Mouse (Mus musculus): ENCODE measurements around the gene Gm20388. TPM values are rescaled to one million over a fixed set of nuclear protein-coding genes. Genes with fewer than 3 reads are reported as not detected.
A peak's percentile ranks its signal among the peaks of the same experiment; 100 is the strongest.

Gm20388 gene
- polyA plus RNA-seq, 1 experiment from 2014 or later, result 8.3 TPM

DNA sequence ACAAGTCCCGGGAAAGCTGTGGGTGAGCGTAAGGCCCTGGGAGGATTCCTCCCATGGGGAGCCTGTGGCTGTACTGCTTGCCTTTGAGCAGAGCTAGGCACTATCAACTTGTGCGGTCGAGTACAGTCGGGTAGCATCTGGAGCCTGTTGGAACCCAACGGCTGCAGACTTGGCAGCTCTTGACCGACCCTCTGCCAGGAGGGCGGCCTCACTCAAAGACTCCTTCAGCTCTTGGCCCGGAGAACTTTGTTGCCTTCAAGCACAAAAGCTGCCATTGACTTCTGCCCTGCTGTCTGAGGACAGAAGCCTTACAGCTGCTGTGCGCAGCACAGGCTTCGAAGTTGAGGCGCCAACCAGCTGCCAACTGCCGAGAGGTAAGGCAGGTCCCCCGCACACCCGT is 1618.1 kb downstream of the Gm20388 start:
- ATAC-seq (replicated peaks; ENCODE audit: low FRiP score, low TSS enrichment, low read depth), result no peak
- no peaks in the 10 kb centered on the region for H3K9me3 ChIP-seq (ENCODE audit: control insufficient read depth, low read length)
- no peak overlapping the region for H3K4me2 ChIP-seq (ENCODE audit: low read length)
- H3K27me3 ChIP-seq (replicated peaks; ENCODE audit: control insufficient read depth, insufficient read depth, low read length), result 0 out of 2 replicates have a peak, but pooled peaks cover 3% of the 10 kb centered on the region
- H3K36me3 ChIP-seq (ENCODE audit: control insufficient read depth, insufficient read depth, low read length), result no peaks in the 10 kb centered on the region
- no peak overlapping the region for H3K27ac ChIP-seq (ENCODE audit: low read depth)
- no peak for DNase-seq (ENCODE audit: low spot score)
- no peak overlapping the region for H3K9ac ChIP-seq (ENCODE audit: low read length)
- 86% methylated on average over 15 of the region's 15 CpGs for WGBS
- H3K4me1 ChIP-seq (replicated peaks; ENCODE audit: control insufficient read depth, insufficient read depth, low read length), result peaks cover 3% of the 10 kb centered on the region; the same call in 1 of the 2 replicates
- no peak overlapping the region for H3K4me3 ChIP-seq (ENCODE audit: low read depth, low read length)

DNA sequence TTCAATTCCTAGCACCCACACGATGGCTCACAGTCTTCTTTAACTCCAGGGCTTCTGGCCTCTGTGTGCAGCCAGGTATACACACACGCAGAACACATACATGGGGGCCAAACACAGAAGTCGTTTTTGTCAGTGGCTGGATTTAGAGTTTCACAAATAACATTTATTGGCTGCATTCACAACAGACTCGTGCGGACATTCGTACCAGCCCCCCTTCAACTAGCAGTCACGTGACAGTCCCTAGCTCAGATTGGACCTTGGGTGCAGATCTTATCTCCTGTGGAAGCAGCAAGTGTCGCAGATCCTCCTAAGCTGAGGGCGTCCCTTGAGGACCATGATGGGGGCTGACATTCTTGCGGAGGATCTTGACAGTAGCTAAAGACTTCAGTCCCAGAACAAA is 1620.0 kb downstream of the Gm20388 start:
- H3K4me3 ChIP-seq (ENCODE audit: low read depth, low read length), result no peak overlapping the region
- no peak overlapping the region for H3K4me2 ChIP-seq (ENCODE audit: low read length)
- no peaks in the 10 kb centered on the region for H3K36me3 ChIP-seq (ENCODE audit: control insufficient read depth, insufficient read depth, low read length)
- no peaks in the 10 kb centered on the region for H3K9me3 ChIP-seq (ENCODE audit: control insufficient read depth, low read length)
- ATAC-seq (replicated peaks; ENCODE audit: low FRiP score, low TSS enrichment, low read depth), result no peak
- peaks cover 3% of the 10 kb centered on the region; the same call in 1 of the 2 replicates for H3K4me1 ChIP-seq (replicated peaks; ENCODE audit: control insufficient read depth, insufficient read depth, low read length)
- no peak overlapping the region for H3K9ac ChIP-seq (ENCODE audit: low read length)
- 73% methylated on average over 10 of the region's 10 CpGs for whole genome bisulfite sequencing
- no peak overlapping the region for H3K27ac ChIP-seq (ENCODE audit: low read depth)
- DNase-seq (ENCODE audit: low spot score), result no peak
- H3K27me3 ChIP-seq (replicated peaks; ENCODE audit: control insufficient read depth, insufficient read depth, low read length), result 0 out of 2 replicates have a peak, but pooled peaks cover 3% of the 10 kb centered on the region

DNA sequence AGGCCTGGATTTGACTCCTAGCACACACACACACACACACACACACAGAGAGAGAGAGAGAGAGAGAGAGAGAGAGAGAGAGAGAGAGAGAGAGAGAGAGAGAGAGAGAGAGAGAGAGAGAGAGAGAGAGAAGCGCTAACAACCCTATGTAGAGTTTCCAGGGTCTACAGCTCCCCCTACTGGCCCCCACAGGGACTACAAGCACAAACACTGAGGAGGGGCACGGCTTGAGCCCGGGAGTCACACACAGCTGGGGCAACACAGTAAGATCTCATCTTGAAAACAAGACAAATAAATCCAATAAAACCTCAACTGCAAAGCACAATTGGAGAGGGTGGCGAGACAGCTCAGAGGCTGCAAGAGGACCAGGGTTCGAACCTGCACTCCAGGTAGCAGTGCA is 1621.7 kb downstream of the Gm20388 start:
- Histone ChIP-seq H3K4me3 (ENCODE audit: low read depth, low read length) (no peak overlapping the region), H3K36me3 (ENCODE audit: control insufficient read depth, insufficient read depth, low read length) (no peaks in the 10 kb centered on the region), H3K27me3 (replicated peaks; ENCODE audit: control insufficient read depth, insufficient read depth, low read length) (0 out of 2 replicates have a peak, but pooled peaks cover 3% of the 10 kb centered on the region), H3K4me2 (ENCODE audit: low read length) (no peak overlapping the region), H3K4me1 (replicated peaks; ENCODE audit: control insufficient read depth, insufficient read depth, low read length) (no peaks in the 10 kb centered on the region), H3K9me3 (ENCODE audit: control insufficient read depth, low read length) (no peaks in the 10 kb centered on the region), H3K27ac (ENCODE audit: low read depth) (no peak overlapping the region), H3K9ac (ENCODE audit: low read length) (no peak overlapping the region)
- WGBS, result 49% methylated on average over 5 of the region's 5 CpGs
- peak; percentile 76 for DNase-seq (ENCODE audit: low spot score)
- ATAC-seq (replicated peaks; ENCODE audit: low FRiP score, low TSS enrichment, low read depth), result no peak

DNA sequence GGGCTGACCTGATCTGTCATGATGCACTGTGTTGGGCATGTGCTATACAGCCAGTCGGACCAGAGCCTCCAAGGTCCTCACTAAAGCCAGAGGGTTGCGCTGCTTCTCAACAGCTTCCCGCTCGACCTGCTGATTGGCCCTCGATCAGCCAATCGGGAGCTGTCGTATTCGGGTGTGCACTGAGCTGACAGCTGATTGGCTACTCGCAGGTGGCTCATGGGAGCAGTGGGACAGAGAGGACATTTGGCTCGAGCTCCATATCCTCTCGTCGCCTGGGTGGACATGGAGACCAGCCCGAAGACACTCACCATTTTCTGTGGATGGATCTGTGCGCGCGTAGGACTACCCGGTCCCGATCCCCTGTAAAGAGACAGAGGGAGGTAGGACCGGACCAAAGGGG is 1631.2 kb downstream of the Gm20388 start:
- Histone ChIP-seq H3K27ac (ENCODE audit: low read depth) (no peak overlapping the region), H3K4me3 (ENCODE audit: low read depth, low read length) (no peak overlapping the region), H3K4me2 (ENCODE audit: low read length) (no peak overlapping the region), H3K9me3 (ENCODE audit: control insufficient read depth, low read length) (0 out of 2 replicates have a peak, but pooled peaks cover 3% of the 10 kb centered on the region), H3K4me1 (replicated peaks; ENCODE audit: control insufficient read depth, insufficient read depth, low read length) (no peaks in the 10 kb centered on the region), H3K27me3 (replicated peaks; ENCODE audit: control insufficient read depth, insufficient read depth, low read length) (no peaks in the 10 kb centered on the region), H3K9ac (ENCODE audit: low read length) (no peak overlapping the region), H3K36me3 (ENCODE audit: control insufficient read depth, insufficient read depth, low read length) (no peaks in the 10 kb centered on the region)
- ATAC-seq (replicated peaks; ENCODE audit: low FRiP score, low TSS enrichment, low read depth), result 0 out of 2 replicates have a peak, but pooled peaks have one; percentile 35
- WGBS, result 79% methylated on average over 19 of the region's 19 CpGs
- DNase-seq (ENCODE audit: low spot score), result no peak

DNA sequence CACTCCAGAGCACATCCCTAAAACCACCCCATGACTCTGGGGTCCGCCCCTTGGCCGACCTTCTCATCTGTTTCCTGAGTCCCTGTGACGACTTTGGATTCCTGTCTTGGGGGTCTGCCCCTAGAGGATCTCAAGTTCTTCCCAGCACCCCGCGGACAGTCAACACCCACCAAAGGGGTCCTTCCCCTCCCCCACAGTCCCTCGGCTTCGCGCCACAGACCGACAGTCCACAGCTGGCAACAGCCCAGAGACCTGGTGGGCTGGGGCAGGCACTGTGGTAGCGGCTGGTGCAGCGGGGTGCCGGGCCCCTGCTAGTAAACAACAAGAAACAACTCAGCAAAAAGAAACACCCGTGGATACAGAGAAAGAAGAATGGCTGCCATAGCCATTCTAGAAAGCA is 1632.3 kb downstream of the Gm20388 start:
- Histone ChIP-seq H3K27ac (ENCODE audit: low read depth) (no peak overlapping the region), H3K4me2 (ENCODE audit: low read length) (no peak overlapping the region), H3K4me3 (ENCODE audit: low read depth, low read length) (no peak overlapping the region), H3K9me3 (ENCODE audit: control insufficient read depth, low read length) (0 out of 2 replicates have a peak, but pooled peaks cover 3% of the 10 kb centered on the region), H3K36me3 (ENCODE audit: control insufficient read depth, insufficient read depth, low read length) (no peaks in the 10 kb centered on the region), H3K27me3 (replicated peaks; ENCODE audit: control insufficient read depth, insufficient read depth, low read length) (no peaks in the 10 kb centered on the region), H3K9ac (ENCODE audit: low read length) (no peak overlapping the region), H3K4me1 (replicated peaks; ENCODE audit: control insufficient read depth, insufficient read depth, low read length) (no peaks in the 10 kb centered on the region)
- ATAC-seq (replicated peaks; ENCODE audit: low FRiP score, low TSS enrichment, low read depth) (no peak), DNase-seq (ENCODE audit: low spot score) (no peak)
- WGBS, result 51% methylated on average over 13 of the region's 13 CpGs

DNA sequence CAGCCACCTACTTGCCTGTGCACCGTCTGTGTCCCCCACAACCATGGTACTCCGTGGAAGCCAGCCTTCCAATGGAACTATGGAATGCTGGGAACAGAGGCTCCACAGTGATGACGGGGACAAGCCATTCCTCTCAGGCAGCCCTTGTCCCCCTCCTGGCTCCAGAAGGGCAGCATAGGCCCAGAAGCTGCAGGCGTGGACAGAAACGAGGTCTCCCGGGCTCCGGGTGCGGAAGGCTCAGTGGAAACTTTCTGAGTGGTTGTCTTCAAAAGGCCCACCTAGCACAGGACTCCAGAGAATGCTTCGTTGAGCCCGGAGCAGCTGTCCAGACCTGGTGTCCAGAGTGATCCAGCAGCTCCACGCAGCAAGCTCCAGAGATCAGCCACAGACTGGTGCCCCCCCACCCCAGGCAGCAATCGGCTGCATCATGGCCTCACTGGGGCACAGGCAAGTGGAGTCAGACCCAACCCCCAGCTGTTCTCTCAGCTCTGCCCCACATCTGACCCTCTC is 1633.7 kb downstream of the Gm20388 start, which contains the start of gene 1700018B08Rik:
Gene 1700018B08Rik (minus strand): TSS at position 45 of the 510 bp plus-strand sequence.
- Histone ChIP-seq H3K27ac (ENCODE audit: low read depth) (no peak within 1 kb of the TSS), H3K9me3 (ENCODE audit: control insufficient read depth, low read length) (0 out of 2 replicates have a peak, but pooled peaks cover 3% of the 10 kb centered on the region), H3K9ac (ENCODE audit: low read length) (no peak within 1 kb of the TSS), H3K27me3 (replicated peaks; ENCODE audit: control insufficient read depth, insufficient read depth, low read length) (no peaks in the 10 kb centered on the region), H3K4me1 (replicated peaks; ENCODE audit: control insufficient read depth, insufficient read depth, low read length) (no peaks in the 10 kb centered on the region), H3K36me3 (ENCODE audit: control insufficient read depth, insufficient read depth, low read length) (0 out of 2 replicates have a peak, but pooled peaks cover under 1% of the 10 kb centered on the region), H3K4me3 (ENCODE audit: low read depth, low read length) (no peak within 1 kb of the TSS), H3K4me2 (ENCODE audit: low read length) (no peak within 1 kb of the TSS)
- DNase-seq (ENCODE audit: low spot score), result no peak
- ATAC-seq (replicated peaks; ENCODE audit: low FRiP score, low TSS enrichment, low read depth), result no peak
- 82% methylated on average over 12 of the region's 12 CpGs for WGBS

DNA sequence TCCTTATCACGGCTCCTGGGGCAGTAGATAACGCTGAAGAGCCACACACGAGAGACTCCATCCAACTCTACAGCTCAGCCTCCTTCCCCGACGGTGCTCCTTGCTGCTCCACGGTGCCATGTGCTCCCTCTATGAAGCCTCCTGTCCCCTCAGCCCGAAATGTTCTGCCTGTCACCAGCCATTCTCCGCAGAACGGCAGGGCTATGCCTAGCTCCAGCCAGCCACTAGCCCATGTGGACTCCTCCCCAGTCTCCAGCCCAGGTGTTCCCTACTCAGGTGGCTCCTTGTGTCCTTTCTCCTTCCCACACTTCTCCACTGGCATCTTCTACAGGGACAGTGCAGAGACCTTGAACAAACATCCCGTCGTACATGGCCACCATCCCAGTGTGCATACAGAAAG is 1634.3 kb downstream of the Gm20388 start:
- Histone ChIP-seq H3K27me3 (replicated peaks; ENCODE audit: control insufficient read depth, insufficient read depth, low read length) (no peaks in the 10 kb centered on the region), H3K9me3 (ENCODE audit: control insufficient read depth, low read length) (0 out of 2 replicates have a peak, but pooled peaks cover 3% of the 10 kb centered on the region), H3K4me1 (replicated peaks; ENCODE audit: control insufficient read depth, insufficient read depth, low read length) (no peaks in the 10 kb centered on the region), H3K36me3 (ENCODE audit: control insufficient read depth, insufficient read depth, low read length) (peaks cover 6% of the 10 kb centered on the region; the same call in 1 of the 2 replicates), H3K9ac (ENCODE audit: low read length) (no peak overlapping the region), H3K4me3 (ENCODE audit: low read depth, low read length) (no peak overlapping the region), H3K4me2 (ENCODE audit: low read length) (no peak overlapping the region), H3K27ac (ENCODE audit: low read depth) (no peak overlapping the region)
- DNase-seq (ENCODE audit: low spot score) (no peak), ATAC-seq (replicated peaks; ENCODE audit: low FRiP score, low TSS enrichment, low read depth) (no peak)
- 72% methylated on average over 11 of the region's 11 CpGs for WGBS

DNA sequence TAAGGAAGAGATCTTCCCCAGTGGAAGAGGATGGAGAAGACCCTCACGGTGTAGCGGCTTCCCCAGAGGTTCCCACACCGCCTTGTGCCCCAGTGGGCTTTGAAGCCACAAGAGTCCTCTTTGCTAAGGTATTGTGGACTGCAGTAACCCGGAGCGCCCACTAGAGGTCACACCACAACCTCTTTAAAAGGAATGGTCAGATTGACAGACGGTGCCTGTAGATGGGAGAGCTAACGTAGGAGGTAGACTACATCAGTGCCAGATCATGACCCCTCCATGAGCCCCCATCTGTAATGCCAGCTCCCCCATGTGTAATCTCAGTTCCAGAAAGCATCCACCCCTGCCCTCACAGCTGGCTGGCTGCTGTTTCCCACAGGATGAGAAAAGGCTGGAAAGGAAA is 1636.5 kb downstream of the Gm20388 start:
- H3K27ac ChIP-seq (ENCODE audit: low read depth), result no peak overlapping the region
- peaks cover 17% of the 10 kb centered on the region for H3K36me3 ChIP-seq (ENCODE audit: control insufficient read depth, insufficient read depth, low read length)
- H3K9ac ChIP-seq (ENCODE audit: low read length), result no peak overlapping the region
- H3K27me3 ChIP-seq (replicated peaks; ENCODE audit: control insufficient read depth, insufficient read depth, low read length), result no peaks in the 10 kb centered on the region
- H3K4me1 ChIP-seq (replicated peaks; ENCODE audit: control insufficient read depth, insufficient read depth, low read length), result no peaks in the 10 kb centered on the region
- no peaks in the 10 kb centered on the region for H3K9me3 ChIP-seq (ENCODE audit: control insufficient read depth, low read length)
- ATAC-seq (replicated peaks; ENCODE audit: low FRiP score, low TSS enrichment, low read depth), result 0 out of 2 replicates have a peak, but pooled peaks have one; percentile 24
- H3K4me3 ChIP-seq (ENCODE audit: low read depth, low read length), result no peak overlapping the region
- 7% methylated on average over 7 of the region's 7 CpGs for WGBS
- peak; percentile 86 for DNase-seq (ENCODE audit: low spot score)
- H3K4me2 ChIP-seq (ENCODE audit: low read length), result no peak overlapping the region

DNA sequence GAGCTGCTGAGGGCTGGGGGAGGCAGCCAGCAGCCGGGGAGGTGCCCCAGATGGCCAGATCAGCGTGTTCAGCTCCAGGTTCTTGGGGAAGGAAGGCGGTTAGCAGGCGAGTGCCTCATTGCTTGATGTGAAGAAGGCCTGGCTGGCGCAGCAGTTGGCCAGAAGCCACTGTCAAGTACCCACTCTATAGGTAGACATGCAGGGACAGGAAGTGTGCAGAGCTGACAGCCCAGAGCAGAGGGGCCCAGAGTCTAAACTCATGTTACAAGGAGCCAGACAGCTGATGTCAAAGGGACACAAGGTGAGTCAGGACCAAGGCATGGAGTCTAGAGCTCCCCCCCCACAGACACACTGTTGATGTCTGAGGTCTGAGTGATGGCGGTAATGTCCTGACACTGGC is 1639.4 kb downstream of the Gm20388 start:
- H3K9me3 ChIP-seq (ENCODE audit: control insufficient read depth, low read length), result no peaks in the 10 kb centered on the region
- H3K9ac ChIP-seq (ENCODE audit: low read length), result no peak overlapping the region
- 94% methylated on average over 6 of the region's 6 CpGs for WGBS
- ATAC-seq (replicated peaks; ENCODE audit: low FRiP score, low TSS enrichment, low read depth) (no peak), DNase-seq (ENCODE audit: low spot score) (no peak)
- no peaks in the 10 kb centered on the region for H3K4me1 ChIP-seq (replicated peaks; ENCODE audit: control insufficient read depth, insufficient read depth, low read length)
- H3K27me3 ChIP-seq (replicated peaks; ENCODE audit: control insufficient read depth, insufficient read depth, low read length), result no peaks in the 10 kb centered on the region
- H3K36me3 ChIP-seq (ENCODE audit: control insufficient read depth, insufficient read depth, low read length), result peaks cover 44% of the 10 kb centered on the region
- no peak overlapping the region for H3K4me3 ChIP-seq (ENCODE audit: low read depth, low read length)
- no peak overlapping the region for H3K4me2 ChIP-seq (ENCODE audit: low read length)
- no peak overlapping the region for H3K27ac ChIP-seq (ENCODE audit: low read depth)
